In the genomic region with DNA sequence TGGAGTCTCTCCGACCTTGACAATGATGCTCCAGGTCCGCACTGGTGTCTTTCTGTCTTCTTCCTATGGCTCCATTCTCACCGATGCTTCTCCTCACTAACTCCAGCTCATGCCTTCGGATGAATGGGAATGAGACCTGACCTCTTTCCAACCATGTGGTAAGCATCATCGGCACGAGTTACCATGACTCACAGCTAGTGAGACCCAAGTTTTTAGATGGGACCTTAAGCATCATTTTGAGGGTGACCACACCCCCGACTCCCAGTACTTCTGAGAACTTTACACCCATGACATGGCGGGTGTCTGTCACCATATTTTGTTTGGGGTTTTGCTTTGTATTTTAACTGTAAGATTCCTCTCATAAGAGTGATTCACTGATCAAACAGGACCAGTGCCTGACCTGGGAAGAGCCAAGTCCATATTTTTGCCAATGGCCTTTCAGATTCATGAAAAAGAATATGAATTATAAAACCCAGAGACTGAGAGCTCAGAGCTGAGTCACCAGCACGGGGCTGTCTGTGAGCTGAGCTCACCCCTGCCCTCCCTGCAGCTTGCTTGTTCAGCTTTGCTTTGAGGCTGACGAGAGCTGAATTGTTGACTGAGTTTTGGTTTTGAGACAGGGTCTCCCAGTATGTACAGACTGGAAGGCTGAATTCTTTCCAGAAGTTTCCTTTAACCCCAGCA, we compare ENCODE assay signal across 20 mouse cellular contexts. TPM values are rescaled to one million over a fixed set of nuclear protein-coding genes. Genes with fewer than 3 reads are reported as not detected.
A peak's percentile ranks its signal among the peaks of the same experiment; 100 is the strongest.
DNase-seq lines count a peak whose midpoint lies in the region; ATAC-seq lines count a peak whose summit lies in the region.
"Had no signal": no experiment of that assay in that cellular context is flagged by ENCODE, and none has a peak within 500 bp of the region (broad histone marks: within the 10 kb centered on the region; RNA-seq: fewer than 3 reads in every experiment).

No protein-coding gene starts in this region.

- H3K9ac ChIP-seq in heart, embryonic 12.5 days = no peak overlapping the region
- H3K9ac ChIP-seq in intestine, embryonic 15.5 days = no peak overlapping the region
- no peak overlapping the region for H3K9ac ChIP-seq in midbrain, embryonic 16.5 days (ENCODE audit: low read depth, low read length)
- H3K9ac ChIP-seq: embryonic facial prominence, embryonic 15.5 days; forebrain, embryonic 15.5 days; heart, embryonic 15.5 days; hindbrain, embryonic 12.5 days; liver, embryonic 15.5 days had no signal

- no peaks in the 10 kb centered on the region for H3K27me3 ChIP-seq in heart, embryonic 12.5 days (replicated peaks)
- no peaks in the 10 kb centered on the region for H3K27me3 ChIP-seq in intestine, embryonic 15.5 days (replicated peaks)
- no peaks in the 10 kb centered on the region for H3K27me3 ChIP-seq in midbrain, embryonic 16.5 days (ENCODE audit: control insufficient read depth, insufficient read depth, low read depth, low read length)
- H3K27me3 ChIP-seq: embryonic facial prominence, embryonic 15.5 days; forebrain, embryonic 15.5 days; heart, embryonic 15.5 days; hindbrain, embryonic 12.5 days; liver, embryonic 15.5 days had no signal

- no peak for ATAC-seq in heart, embryonic 12.5 days (ENCODE audit: insufficient number of reproducible peaks, low FRiP score)
- ATAC-seq in intestine, embryonic 15.5 days = no peak
- ATAC-seq in midbrain, embryonic 16.5 days = no peak
- ATAC-seq: forebrain, embryonic 15.5 days; lung, postnatal 0 days had no signal

- no peak overlapping the region for H3K4me2 ChIP-seq in heart, embryonic 12.5 days
- H3K4me2 ChIP-seq in intestine, embryonic 15.5 days (replicated peaks) = no peak overlapping the region
- H3K4me2 ChIP-seq in midbrain, embryonic 16.5 days (ENCODE audit: low read length) = no peak overlapping the region
- H3K4me2 ChIP-seq: embryonic facial prominence, embryonic 15.5 days; forebrain, embryonic 15.5 days; heart, embryonic 15.5 days; hindbrain, embryonic 12.5 days; liver, embryonic 15.5 days had no signal

- H3K4me1 ChIP-seq in heart, embryonic 12.5 days (replicated peaks) = 0 out of 2 replicates have a peak, but pooled peaks cover 3% of the 10 kb centered on the region
- no peaks in the 10 kb centered on the region for H3K4me1 ChIP-seq in intestine, embryonic 15.5 days (replicated peaks)
- no peaks in the 10 kb centered on the region for H3K4me1 ChIP-seq in midbrain, embryonic 16.5 days (ENCODE audit: control insufficient read depth, insufficient read depth, low read length)
- H3K4me1 ChIP-seq: embryonic facial prominence, embryonic 15.5 days; forebrain, embryonic 15.5 days; heart, embryonic 15.5 days; hindbrain, embryonic 12.5 days; liver, embryonic 15.5 days; midbrain, embryonic 10.5 days had no signal

- no peak overlapping the region for H3K27ac ChIP-seq in heart, embryonic 12.5 days (ENCODE audit: poor library complexity, severe bottlenecking)
- H3K27ac ChIP-seq in intestine, embryonic 15.5 days = no peak overlapping the region
- no peak overlapping the region for H3K27ac ChIP-seq in midbrain, embryonic 16.5 days (ENCODE audit: low read length)
- H3K27ac ChIP-seq: embryonic facial prominence, embryonic 15.5 days; forebrain, embryonic 15.5 days; heart, embryonic 15.5 days; hindbrain, embryonic 12.5 days; liver, embryonic 15.5 days; midbrain, embryonic 10.5 days had no signal

- H3K4me3 ChIP-seq in heart, embryonic 12.5 days = no peak overlapping the region
- H3K4me3 ChIP-seq in intestine, embryonic 15.5 days (replicated peaks) = no peak overlapping the region
- H3K4me3 ChIP-seq in midbrain, embryonic 16.5 days (ENCODE audit: low read depth, low read length) = no peak overlapping the region
- H3K4me3 ChIP-seq: embryonic facial prominence, embryonic 15.5 days; forebrain, embryonic 15.5 days; heart, embryonic 15.5 days; hindbrain, embryonic 12.5 days; liver, embryonic 15.5 days; midbrain, embryonic 10.5 days had no signal

- H3K9me3 ChIP-seq in heart, embryonic 12.5 days (replicated peaks) = no peaks in the 10 kb centered on the region
- H3K9me3 ChIP-seq in intestine, embryonic 15.5 days = no peaks in the 10 kb centered on the region
- H3K9me3 ChIP-seq in midbrain, embryonic 16.5 days (replicated peaks; ENCODE audit: control insufficient read depth, low read length, poor library complexity, severe bottlenecking) = no peaks in the 10 kb centered on the region
- H3K9me3 ChIP-seq: embryonic facial prominence, embryonic 15.5 days; forebrain, embryonic 15.5 days; heart, embryonic 15.5 days; hindbrain, embryonic 12.5 days; liver, embryonic 15.5 days; midbrain, embryonic 10.5 days had no signal

- H3K36me3 ChIP-seq in heart, embryonic 12.5 days = no peaks in the 10 kb centered on the region
- H3K36me3 ChIP-seq in intestine, embryonic 15.5 days = no peaks in the 10 kb centered on the region
- no peaks in the 10 kb centered on the region for H3K36me3 ChIP-seq in midbrain, embryonic 16.5 days (ENCODE audit: control insufficient read depth, insufficient read depth, low read length)
- H3K36me3 ChIP-seq: embryonic facial prominence, embryonic 15.5 days; forebrain, embryonic 15.5 days; heart, embryonic 15.5 days; hindbrain, embryonic 12.5 days; liver, embryonic 15.5 days; midbrain, embryonic 10.5 days had no signal

- peak; percentile 51 for DNase-seq in adrenal gland, adult 2 months
- DNase-seq in adrenal gland, postnatal 4 days (ENCODE audit: low spot score in 2 of 2) = no peak
- peak; percentile 19 for DNase-seq in heart, adult 8-10 months (ENCODE audit: low spot score)
- peak; percentile 92 for DNase-seq in 3T3-L1 (ENCODE audit: low read depth, low spot score)
- DNase-seq in fibroblast of lung, adult 2 months (ENCODE audit: low read depth) = peak; percentile 93
- DNase-seq: cerebellum, postnatal 14 days; embryo, embryonic 11 days; kidney, postnatal 4 days; right cerebral cortex, postnatal 4 days; thymus, postnatal 25 days had no signal

- 77% methylated on average over 10 of the region's 10 CpGs for WGBS in heart, embryonic 12.5 days
- WGBS in intestine, embryonic 15.5 days = 81% methylated on average over 10 of the region's 10 CpGs
- WGBS in midbrain, embryonic 16.5 days = 80% methylated on average over 10 of the region's 10 CpGs

RNA-seq across cellular contexts. Expression of a gene that starts 30.8 kb away (rescaled TPM):
- 10 to 100 TPM; 33.6 to 35.9 TPM for total RNA-seq in adrenal gland, adult 2 months (2021)
- polyA plus RNA-seq in adrenal gland, adult 2 months (2012; rRNA removed) = 11.8 and 14.4 TPM in 2 replicates
- total RNA-seq in adrenal gland, postnatal 4 days (2021) = 10 to 100 TPM; 22.3 to 25.8 TPM
- total RNA-seq in heart, adult 8-10 months (2022) = 10 to 100 TPM; 13.4 to 16.0 (median 14.0) TPM
- polyA plus RNA-seq in heart, embryonic 12.5 days (2016; fragmentation: Nextera tagmentation; extraction: Ambion mirVana) = 3.8 and 3.9 TPM in 2 replicates
- 2.7 and 3.3 TPM in 2 replicates for polyA plus RNA-seq in intestine, embryonic 15.5 days (2015; fragmentation: Nextera tagmentation; extraction: Ambion mirVana)
- 1.6 and 2.3 TPM in 2 replicates for polyA plus RNA-seq in midbrain, embryonic 16.5 days (2015; fragmentation: Nextera tagmentation; extraction: Ambion mirVana)

Comparison
In these comparisons a context has a peak if more than half of its experiments do, and no peak if none do; other contexts are left out.
1. DNase-seq: peak in adrenal gland, adult 2 months (single experiment), heart, adult 8-10 months (single experiment), 3T3-L1 (single experiment) and fibroblast of lung, adult 2 months (single experiment); none in adrenal gland, postnatal 4 days (0 of 2).